ENCODE assay signal across 29 mouse cellular contexts in genomic region chr13:13505063-13505462, GRCm38 (mm10).
DNase-seq lines count a peak whose midpoint lies in the region; ATAC-seq lines count a peak whose summit lies in the region.
"Had no signal": no experiment of that assay in that cellular context is flagged by ENCODE, and none has a peak within 500 bp of the region (broad histone marks: within the 10 kb centered on the region; RNA-seq: fewer than 3 reads in every experiment).

No protein-coding gene starts in this region.

- no peak for ATAC-seq in heart, embryonic 11.5 days (replicated peaks; ENCODE audit: insufficient number of reproducible peaks, low FRiP score, low TSS enrichment)
- ATAC-seq in heart, embryonic 16.5 days (replicated peaks; ENCODE audit: extremely low read depth, insufficient read depth, low FRiP score) = no peak
- ATAC-seq in kidney, embryonic 16.5 days (ENCODE audit: low FRiP score, low TSS enrichment) = no peak
- ATAC-seq in frontal cortex, adult (ENCODE audit: low TSS enrichment) = no peak
- ATAC-seq: forebrain, embryonic 15.5 days; intestine, embryonic 16.5 days; liver, embryonic 12.5 days; liver, postnatal 0 days had no signal

- H3K27ac ChIP-seq in heart, embryonic 11.5 days (ENCODE audit: low read depth, low read length) = no peak overlapping the region
- H3K27ac ChIP-seq in heart, embryonic 16.5 days (ENCODE audit: low read length) = 0 out of 2 replicates have a peak overlapping the region, but pooled peaks have one; percentile 9
- H3K27ac ChIP-seq in kidney, embryonic 16.5 days (ENCODE audit: low read length) = peak overlapping the region; percentile 86
- H3K27ac ChIP-seq in brown adipose tissue, adult 24 weeks (replicated peaks; ENCODE audit: low read depth, low read length) = peak overlapping the region; percentile 98
- H3K27ac ChIP-seq: forebrain, embryonic 10.5 days; forebrain, embryonic 15.5 days; hindbrain, embryonic 13.5 days; liver, embryonic 12.5 days; macrophage; neural tube, embryonic 15.5 days had no signal

- WGBS in heart, embryonic 11.5 days (ENCODE audit: insufficient replicate concordance) = 77% methylated on average over 5 of the region's 5 CpGs
- WGBS in heart, embryonic 16.5 days = 73% methylated on average over 5 of the region's 5 CpGs
- 68% methylated on average over 5 of the region's 5 CpGs for WGBS in kidney, embryonic 16.5 days

- 0 out of 2 replicates have a peak, but pooled peaks cover 6% of the 10 kb centered on the region for H3K36me3 ChIP-seq in heart, embryonic 11.5 days (ENCODE audit: control insufficient read depth, insufficient read depth, low read length)
- peaks cover 39% of the 10 kb centered on the region for H3K36me3 ChIP-seq in heart, embryonic 16.5 days (ENCODE audit: control insufficient read depth, insufficient read depth)
- H3K36me3 ChIP-seq in kidney, embryonic 16.5 days (ENCODE audit: insufficient read depth, low read length) = peaks cover 24% of the 10 kb centered on the region
- H3K36me3 ChIP-seq: forebrain, embryonic 15.5 days; G1E; hindbrain, embryonic 13.5 days; neural tube, embryonic 15.5 days had no signal

- no peaks in the 10 kb centered on the region for H3K27me3 ChIP-seq in heart, embryonic 11.5 days (ENCODE audit: control insufficient read depth, insufficient read depth, low read length)
- H3K27me3 ChIP-seq in heart, embryonic 16.5 days (ENCODE audit: control insufficient read depth, insufficient read depth, low read length) = no peaks in the 10 kb centered on the region
- H3K27me3 ChIP-seq in kidney, embryonic 16.5 days (ENCODE audit: insufficient read depth, low read length) = no peaks in the 10 kb centered on the region
- H3K27me3 ChIP-seq: forebrain, embryonic 15.5 days; hindbrain, embryonic 13.5 days; liver, embryonic 12.5 days; neural tube, embryonic 15.5 days had no signal

- intact Hi-C loops in heart, postnatal 10 days (cut with DNase I) = no loop called here

- H3K4me3 ChIP-seq in heart, embryonic 11.5 days (ENCODE audit: low read depth, low read length) = no peak overlapping the region
- H3K4me3 ChIP-seq in heart, embryonic 16.5 days (ENCODE audit: low read length) = no peak overlapping the region
- no peak overlapping the region for H3K4me3 ChIP-seq in kidney, embryonic 16.5 days (ENCODE audit: low read length)
- no peak overlapping the region for H3K4me3 ChIP-seq in brown adipose tissue, adult 24 weeks (ENCODE audit: insufficient read depth, low read depth, low read length)
- H3K4me3 ChIP-seq: forebrain, embryonic 10.5 days; forebrain, embryonic 15.5 days; hindbrain, embryonic 13.5 days; liver, embryonic 12.5 days; neural tube, embryonic 15.5 days had no signal

- DNase-seq in heart, adult 11 months = peak; percentile 87
- DNase-seq in heart, postnatal 10 days = no peak
- no peak for DNase-seq in kidney, postnatal 4 days
- DNase-seq: adrenal gland, postnatal 10 days; cerebellum, adult 11 months; cerebellum, adult 9-10 months; cerebellum, postnatal 36 days; gastrocnemius, postnatal 10 days; heart, postnatal 4 days; kidney, postnatal 25 days; liver, postnatal 0 days; lung, postnatal 10 days; midbrain, embryonic 14.5 days; retina, postnatal 1 day; right cerebral cortex, postnatal 25 days; thymus, postnatal 14 days had no signal

- H3K9me3 ChIP-seq in heart, embryonic 11.5 days (replicated peaks; ENCODE audit: control insufficient read depth, low read length) = no peaks in the 10 kb centered on the region
- H3K9me3 ChIP-seq in heart, embryonic 16.5 days (replicated peaks; ENCODE audit: control insufficient read depth, low read length) = no peaks in the 10 kb centered on the region
- no peaks in the 10 kb centered on the region for H3K9me3 ChIP-seq in kidney, embryonic 16.5 days (ENCODE audit: low read length)
- H3K9me3 ChIP-seq: forebrain, embryonic 10.5 days; forebrain, embryonic 15.5 days; G1E; hindbrain, embryonic 13.5 days; liver, embryonic 12.5 days; neural tube, embryonic 15.5 days had no signal

- no peaks in the 10 kb centered on the region for H3K4me1 ChIP-seq in heart, embryonic 11.5 days (ENCODE audit: control insufficient read depth, insufficient read depth, low read length)
- peaks cover 5% of the 10 kb centered on the region; the same call in 1 of the 2 replicates for H3K4me1 ChIP-seq in heart, embryonic 16.5 days (ENCODE audit: control insufficient read depth, insufficient read depth, low read length)
- H3K4me1 ChIP-seq in kidney, embryonic 16.5 days (ENCODE audit: insufficient read depth, low read length) = peaks cover 19% of the 10 kb centered on the region; the same call in 1 of the 2 replicates
- H3K4me1 ChIP-seq in brown adipose tissue, adult 24 weeks (ENCODE audit: control insufficient read depth, insufficient read depth, insufficient read length, low read length) = peaks cover 16% of the 10 kb centered on the region
- H3K4me1 ChIP-seq: forebrain, embryonic 15.5 days; hindbrain, embryonic 13.5 days; liver, embryonic 12.5 days; neural tube, embryonic 15.5 days had no signal

- no peak overlapping the region for H3K9ac ChIP-seq in heart, embryonic 11.5 days (ENCODE audit: low read depth, low read length)
- no peak overlapping the region for H3K9ac ChIP-seq in heart, embryonic 16.5 days (ENCODE audit: low read length)
- H3K9ac ChIP-seq in kidney, embryonic 16.5 days (replicated peaks; ENCODE audit: low read length) = no peak overlapping the region
- H3K9ac ChIP-seq: forebrain, embryonic 15.5 days; hindbrain, embryonic 13.5 days; liver, embryonic 12.5 days; liver, postnatal 0 days; neural tube, embryonic 15.5 days had no signal

- H3K4me2 ChIP-seq in heart, embryonic 11.5 days = no peak overlapping the region
- H3K4me2 ChIP-seq in heart, embryonic 16.5 days (ENCODE audit: low read depth, low read length) = no peak overlapping the region
- H3K4me2 ChIP-seq in kidney, embryonic 16.5 days (replicated peaks; ENCODE audit: low read depth, low read length) = no peak overlapping the region
- H3K4me2 ChIP-seq: forebrain, embryonic 15.5 days; hindbrain, embryonic 13.5 days; liver, embryonic 12.5 days; neural tube, embryonic 15.5 days had no signal
